Mouse (Mus musculus) thymus, postnatal 25 days (tissue): Measurements from ENCODE around the gene Atg7.
A peak's percentile ranks its signal among the peaks of the same experiment; 100 is the strongest.

Source experiments
- DNase-seq: peaks from one replicate; pipeline ENCODE4 v3.0.0; 2022

Atg7 gene

DNA sequence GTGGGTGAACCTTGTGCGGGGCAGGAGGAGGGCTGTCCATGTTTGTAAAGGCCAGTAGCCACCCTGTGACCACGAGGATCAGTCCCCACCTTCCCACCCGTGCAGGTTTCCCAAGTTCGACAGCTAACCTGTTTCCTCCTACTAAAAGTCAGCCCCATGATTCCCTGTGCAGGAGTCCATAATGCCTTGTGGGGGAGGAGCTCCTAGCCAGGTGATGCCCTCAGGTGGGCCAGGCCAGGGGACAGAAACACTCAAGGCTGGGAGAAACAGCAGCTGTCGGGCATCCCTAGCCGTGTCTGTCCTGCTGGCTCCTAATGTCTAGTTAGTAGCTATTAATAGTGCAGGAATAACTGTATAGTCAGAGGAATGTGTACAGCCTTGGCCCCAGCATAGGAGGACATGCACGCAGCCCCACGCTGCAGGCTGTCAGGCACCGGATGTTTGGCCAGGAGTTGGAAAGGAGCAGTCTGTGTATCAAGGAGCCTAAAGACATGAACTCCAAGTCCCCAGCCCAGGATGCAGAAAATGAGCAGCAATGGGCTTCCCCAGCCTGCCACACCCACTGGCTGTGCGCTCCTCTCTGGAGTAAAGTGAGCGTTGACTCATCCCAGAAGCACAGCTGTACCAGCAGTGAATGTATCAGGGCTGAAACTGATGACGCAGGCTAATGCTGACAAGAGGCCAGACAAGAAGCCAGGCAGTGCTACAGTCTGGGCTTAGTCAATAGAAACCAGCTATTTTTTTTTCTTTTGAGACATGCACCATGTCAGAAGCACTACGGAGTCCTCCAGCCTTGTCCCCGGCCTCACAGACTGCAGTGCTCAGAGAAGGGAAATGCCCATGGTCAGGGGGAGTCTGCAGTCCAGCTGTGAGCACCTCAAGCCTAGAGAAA lies 218.0 kb downstream of the Atg7 start:
- no peak for DNase-seq

DNA sequence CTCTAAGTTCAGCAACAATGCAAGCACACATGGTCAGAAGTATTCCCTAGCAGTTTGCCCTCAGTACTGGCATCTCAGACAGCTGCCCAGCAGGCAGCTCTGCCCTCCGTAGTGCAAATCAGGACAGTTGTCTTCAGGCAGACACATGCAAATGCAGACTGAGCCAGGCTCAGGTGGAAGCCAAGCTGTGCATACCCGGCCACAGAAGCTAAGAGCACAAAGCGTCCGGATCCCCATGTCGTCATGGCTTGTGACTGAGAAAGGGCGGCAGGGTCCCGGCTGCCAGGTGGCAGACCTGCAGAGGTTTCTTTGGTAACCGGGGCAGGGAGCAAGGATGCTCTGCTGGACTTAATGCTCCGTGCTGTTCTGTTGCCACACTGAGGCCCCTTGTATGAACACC lies 218.7 kb downstream of the Atg7 start:
- DNase-seq = no peak

DNA sequence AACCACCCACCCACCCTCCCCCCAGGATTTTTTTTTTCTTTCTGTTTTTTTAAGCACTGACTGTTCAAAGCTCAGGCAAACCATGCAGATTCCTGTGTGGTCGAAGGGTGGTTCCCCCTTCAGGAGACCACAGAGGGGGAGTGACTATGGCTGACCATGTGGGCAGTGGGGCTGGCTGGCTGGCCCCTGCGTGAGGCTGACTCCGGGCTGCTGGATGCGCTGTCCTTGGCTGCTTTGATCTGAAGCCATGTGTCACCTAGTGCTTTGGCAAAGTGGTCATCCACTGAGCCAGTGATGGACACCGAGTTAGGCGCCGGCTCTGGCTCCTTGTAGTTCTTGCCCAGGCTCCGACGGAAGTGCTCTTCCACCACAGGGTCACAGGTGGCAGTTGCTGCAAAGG lies 219.1 kb downstream of the Atg7 start:
- no peak for DNase-seq

DNA sequence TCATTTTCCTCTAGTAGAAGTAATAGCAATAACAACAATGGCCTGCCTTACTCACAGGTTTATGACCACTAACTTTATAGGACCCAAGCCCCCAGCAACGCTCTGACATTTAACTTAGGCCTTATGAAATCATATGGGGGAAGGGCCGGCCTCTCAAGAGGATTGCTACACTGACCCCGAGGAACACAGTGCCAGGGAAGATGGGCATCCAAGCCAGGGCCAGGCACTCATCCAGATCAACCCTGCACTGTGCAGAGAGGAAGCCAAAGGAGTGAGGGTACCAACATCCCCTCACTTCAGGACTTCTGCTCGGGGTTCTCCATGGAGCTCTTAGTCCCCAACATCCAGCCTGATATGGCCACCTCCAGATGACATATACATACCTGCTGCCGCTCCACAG lies 220.6 kb downstream of the Atg7 start:
- DNase-seq = no peak

DNA sequence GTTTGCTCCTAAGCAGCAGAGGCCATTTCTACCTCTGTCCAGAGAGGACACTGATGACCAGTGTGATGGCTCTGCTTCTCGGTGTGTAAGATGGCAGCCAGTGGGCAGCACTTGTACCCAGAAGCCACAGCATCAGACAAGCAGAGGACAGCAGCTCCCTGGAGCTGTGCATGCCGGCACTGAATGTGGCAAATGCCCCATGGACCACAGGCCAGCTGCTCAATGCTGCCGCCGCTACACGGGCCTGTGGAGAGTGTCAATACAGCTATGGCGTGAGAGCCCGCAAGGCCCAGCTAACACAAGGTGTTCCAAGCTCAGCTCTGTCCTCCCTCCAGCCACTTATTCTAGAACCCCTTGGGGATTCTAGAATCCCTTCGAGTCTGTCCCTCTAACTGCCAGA lies 221.5 kb downstream of the Atg7 start:
- no peak for DNase-seq

DNA sequence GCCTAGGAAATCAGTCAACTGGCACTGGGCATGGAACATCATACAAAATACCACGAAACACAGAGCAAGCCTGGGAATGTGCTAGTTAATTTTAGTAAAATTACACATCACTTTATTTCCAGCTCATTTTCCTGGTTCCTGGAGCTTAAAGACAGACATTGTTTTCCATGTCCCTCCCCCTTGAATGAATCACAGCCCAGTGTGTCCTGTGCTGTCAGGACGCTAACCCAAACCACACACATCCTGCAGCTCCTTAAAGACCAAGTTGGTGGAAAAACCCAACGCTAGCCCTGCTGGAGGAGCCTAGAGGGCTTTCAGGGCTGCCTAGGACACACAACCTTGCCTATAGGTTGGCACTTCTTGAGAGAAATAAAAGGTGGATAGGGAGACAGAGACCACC lies 223.2 kb downstream of the Atg7 start:
- no peak for DNase-seq

DNA sequence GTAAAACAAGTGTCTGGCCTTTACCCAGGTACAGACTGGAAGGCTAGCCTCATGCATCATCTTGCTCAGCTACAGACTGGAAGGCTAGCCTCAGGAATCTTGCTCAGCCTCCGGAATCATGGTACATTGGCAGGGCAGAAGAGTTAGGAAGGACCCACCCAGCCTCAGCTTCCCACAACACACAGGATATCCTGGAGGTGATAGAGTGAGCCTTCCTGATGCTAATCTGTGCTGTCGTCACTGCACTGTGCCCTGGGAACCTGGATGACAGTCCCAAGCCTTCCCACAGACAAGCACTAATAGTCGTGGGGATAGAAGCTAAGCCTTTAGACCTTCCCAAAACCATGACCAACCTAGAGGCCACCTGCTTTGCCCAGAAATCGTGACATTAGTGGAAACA lies 223.7 kb downstream of the Atg7 start:
- no peak for DNase-seq

DNA sequence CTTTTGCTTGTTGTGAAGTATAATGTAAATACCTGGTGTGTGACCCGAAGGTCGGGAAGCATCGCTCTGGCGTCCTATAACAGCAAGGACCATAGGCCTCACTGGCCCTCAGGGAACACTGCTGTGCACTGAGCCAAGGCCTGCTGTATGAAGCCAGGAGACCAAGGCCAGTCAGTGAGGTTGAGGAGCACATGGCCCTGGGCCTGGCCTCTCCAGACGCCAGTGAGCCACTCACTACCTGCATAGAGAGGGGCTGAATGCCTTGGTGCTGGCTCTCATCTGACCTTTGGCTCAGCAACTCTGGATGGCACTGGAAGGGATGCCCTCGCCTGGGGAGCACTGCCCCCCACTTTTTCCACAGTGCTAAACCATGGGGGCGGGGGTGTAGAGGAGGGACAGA lies 225.8 kb downstream of the Atg7 start:
- no peak for DNase-seq

DNA sequence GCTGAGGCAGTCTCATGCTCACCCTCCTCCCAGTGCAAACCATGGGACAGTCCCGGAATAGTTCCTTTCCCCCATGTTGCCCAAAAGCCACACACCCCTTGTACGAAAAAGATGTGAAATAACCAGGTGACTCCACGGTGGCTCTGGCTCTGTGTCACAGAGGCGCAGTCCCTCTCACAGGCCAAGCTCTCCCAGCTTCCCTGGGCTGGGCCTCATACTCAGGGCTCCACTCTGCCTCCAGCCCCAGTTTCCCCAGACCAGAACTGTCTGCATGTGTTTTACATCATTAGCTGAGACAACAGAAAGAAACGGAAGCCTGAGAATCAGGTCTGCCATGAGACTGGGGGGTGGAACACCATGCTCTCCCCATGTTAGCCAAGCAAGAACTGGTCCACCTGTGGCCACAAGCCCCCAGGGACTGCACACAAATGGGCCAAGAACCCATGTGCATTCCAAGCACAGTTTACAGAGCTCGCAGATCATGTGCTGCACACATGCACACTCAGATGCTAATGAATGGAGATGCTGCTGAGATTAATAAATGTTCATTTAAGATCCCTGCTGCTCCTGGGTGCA lies 226.7 kb downstream of the Atg7 start:
- no peak for DNase-seq

DNA sequence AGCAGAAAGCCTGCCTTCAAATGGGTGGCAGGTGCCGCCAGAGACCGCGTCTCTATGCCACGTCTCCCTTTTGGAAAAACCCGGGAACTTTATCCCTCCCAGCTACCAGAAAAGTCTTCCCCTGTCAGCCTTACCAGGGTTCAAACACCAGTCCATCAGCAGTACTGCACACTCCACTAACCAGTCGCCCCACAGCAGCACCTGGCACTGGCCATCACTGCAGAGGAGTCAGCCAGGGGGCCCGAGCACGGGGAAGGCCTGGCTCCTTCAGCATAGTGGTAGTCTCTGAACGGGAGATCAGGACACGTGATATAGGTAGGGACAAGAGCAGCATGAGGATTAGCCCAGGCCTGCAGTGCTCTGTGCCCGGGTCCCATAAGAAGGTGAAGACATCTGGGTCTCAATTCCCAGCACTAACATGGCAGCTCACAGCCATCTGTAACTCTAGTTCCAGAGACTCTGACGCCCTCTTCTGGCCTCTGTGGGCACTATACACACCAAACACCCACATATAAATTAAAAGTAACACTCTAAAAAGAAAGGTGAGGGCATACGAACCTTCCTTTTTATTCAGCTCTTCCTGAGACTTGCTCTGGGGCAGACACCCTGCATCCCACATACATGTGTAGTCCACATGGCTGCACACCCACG lies 228.2 kb downstream of the Atg7 start:
- no peak for DNase-seq

DNA sequence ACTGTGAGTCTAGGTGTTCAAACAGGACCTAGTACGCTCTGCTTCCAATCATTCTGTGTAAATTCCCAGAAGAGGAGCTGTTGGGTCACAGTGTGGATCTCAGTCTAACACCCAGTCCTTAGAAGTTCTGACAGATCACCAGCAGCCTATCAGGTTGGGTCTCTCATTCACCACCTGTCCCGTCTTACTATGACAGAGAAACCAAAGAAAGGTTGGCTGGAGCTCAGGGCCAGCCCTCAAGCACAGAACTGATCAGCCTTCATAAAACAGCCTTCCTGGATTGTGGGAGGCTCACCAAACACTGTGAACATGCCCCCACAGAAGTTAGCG lies 230.9 kb downstream of the Atg7 start:
- no peak for DNase-seq

DNA sequence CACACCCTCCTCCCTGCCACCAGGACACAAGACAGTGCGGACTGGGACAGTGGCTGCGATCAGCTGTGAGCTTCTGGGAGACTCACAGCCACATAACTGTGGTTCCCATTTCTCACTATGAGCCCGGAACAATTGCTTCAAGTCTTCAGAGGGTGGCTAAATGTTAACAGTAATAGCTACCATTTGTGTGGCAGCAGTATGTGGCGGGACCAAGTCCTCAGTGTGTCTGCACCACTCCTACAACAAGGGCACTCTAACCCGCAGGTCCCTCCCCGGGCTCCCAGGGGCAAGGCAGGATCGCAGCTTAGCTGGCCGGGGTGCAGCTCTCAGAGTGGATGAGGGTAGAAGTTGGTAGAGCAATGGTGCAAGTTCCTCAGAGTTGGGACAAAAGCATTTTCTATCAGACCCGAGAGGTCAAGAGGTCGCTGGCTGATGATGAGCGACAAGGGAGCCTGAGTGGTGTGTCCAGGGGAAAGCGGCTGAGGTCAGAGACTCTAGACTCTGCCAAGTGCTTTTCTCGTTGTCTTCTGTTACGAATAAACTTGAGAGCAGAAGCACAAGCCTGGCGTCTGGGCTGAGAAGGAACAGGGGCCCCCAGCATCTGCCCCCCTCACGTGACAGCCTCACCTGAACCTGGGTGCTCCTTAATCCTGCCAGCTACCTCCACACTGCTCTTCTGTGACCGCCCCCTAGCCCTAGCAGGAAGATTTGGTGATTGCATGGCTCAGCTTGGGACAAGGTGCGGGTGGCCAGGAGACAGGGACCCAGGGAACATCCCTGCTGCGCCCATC lies 231.4 kb downstream of the Atg7 start:
- peak; percentile 48 for DNase-seq

DNA sequence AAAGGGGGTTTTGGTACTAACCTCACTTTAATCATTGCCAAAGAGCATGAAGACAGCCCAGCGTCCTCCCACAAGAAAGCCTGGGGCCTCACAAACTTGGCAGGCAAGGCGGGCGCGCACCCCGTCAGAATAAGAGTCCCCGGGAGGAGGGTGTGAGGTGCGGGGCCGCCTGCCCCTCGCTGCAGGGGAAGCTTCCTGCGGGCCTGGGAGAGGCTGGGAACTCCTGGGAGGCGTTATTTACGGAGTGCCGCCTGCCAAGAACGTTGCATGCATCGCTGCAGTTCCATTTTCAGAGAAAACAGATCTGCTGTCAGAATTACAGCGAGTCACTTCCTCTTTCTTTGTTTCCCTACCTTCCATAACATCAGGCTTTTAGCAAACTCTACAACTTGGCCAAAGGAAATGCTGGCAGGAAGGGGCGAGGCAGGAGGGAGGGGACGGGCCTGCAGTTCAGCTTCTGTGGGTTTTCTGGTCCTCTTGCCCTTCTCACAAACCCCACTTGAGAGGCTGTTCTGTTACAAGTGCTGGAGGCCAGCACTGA lies 232.2 kb downstream of the Atg7 start:
- peak; percentile 91 for DNase-seq

DNA sequence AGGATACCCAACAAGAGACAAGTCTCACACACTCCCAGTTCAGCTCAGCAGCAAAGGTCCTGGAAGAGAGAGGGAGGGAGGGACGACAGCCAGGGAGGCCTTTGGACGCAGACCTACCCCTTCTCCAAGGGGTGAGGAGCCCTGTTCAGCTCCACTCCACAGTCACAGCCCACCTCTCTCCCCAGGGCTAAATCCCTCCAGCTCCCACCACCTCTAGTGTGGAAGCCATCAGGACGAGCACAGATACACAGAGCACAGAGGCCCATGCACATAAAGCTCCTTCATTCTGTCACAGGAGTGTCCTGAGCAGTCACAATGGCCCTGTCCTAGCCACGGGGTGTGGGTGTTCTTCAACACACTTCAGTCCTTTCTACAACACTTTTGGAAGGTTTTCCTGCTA lies 233.1 kb downstream of the Atg7 start:
- no peak for DNase-seq

DNA sequence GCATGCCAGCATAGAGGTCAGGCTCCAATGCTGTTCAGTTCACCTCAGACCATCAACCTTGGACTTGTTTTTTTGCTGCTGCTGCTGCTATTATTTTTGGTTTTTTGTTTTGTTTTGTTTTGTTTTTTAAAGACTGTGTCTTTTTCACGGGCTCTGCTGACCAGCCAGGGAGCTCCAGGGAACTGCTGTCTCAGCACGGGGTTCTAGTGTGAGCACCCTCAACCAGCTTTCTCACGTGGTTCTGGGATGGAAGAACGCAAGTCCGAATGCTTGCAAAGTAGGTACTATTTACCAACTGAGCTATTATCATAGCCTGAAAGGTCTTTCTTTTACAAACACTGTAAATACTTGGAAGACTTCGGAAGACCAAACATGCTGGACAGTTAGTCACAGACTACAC lies 233.6 kb downstream of the Atg7 start:
- no peak for DNase-seq

DNA sequence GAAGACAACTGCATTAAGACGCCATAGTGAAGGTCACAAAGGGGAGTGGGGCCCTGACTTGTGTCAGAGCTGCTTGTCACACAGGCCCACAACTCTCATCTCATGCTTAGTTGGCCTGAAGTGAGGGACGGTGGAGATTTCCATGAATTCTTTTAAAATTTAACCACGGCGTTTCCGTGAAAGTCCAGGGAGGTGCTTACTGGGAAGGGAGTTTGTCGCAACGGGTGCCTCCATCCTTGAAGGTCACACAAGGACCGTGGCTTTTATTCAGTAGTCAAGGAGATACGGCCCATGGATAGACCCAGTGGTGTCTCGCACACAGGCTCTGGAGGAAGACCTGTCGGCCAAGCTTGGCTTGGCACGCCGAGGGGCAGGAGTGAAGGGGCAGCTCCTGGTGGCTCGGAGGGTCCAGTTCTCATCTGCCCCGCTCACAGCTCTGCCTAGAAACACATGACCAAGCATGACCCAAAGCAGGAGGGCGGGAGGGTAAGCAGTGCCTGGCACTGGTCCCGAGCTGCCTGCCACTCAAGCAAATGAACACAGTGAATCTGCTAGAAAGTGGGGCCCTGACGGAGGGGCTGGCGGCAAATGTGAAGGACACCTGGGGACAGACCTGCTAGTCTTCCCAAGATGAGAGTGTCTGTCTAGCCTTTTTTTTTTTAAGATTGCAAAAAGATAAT lies 236.1 kb downstream of the Atg7 start:
- DNase-seq = no peak

DNA sequence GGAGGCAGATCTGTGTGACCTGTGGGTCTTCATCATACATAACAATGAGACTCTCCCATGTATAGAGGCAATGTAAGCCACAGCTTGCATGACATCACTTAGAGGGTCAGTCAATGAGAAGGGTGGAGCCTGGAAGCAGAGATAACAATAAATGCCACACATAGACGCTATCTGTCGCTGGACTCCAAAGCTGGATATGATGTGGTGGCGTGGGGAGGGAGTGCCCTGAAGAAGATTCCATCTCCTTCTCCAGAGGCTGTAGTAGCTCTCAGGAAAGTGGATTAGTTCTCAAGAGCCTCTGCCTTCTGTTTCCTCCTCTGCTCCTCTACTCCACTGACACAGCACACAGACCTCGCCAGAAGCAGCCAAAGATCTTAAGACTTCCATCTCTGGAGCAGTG lies 237.9 kb downstream of the Atg7 start:
- DNase-seq = no peak

DNA sequence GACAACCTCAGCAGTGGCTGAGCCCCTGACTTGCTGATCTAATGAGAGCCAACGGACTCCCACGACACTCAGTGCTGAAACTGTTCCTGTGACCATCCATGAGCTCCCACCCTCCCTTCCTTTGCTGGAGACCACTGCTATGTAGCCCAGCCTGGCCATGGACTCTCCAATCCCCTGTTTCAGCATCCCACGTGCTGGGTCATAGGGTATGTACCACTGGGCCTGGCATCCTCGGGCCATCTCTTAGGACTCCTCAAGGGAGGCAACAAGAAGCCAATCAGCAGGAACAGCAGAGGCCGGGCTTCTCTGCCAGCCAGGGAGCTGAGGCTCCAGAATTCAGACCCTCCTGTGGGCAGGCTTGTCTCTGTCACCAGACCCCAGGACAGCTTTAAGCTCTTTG lies 239.3 kb downstream of the Atg7 start:
- no peak for DNase-seq

DNA sequence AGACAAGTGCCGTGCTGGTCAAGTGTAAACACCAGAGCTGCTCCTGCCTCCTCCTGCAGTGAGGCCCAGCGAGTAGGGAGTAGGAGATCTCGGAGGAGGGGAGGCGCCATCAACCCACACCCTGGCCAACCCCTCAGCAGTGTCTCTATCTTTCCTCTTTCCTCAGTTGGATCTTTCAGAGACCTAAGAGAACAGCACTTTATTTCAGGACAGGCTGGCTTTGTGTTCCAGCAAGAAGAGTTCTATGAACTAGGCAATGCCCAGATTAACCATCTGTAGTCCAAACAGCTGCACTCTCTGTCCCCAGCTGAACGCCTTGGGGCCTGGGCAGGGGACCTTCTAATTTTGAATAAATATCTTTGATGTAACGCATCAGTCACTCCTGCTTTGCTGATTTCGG lies 239.8 kb downstream of the Atg7 start:
- DNase-seq = no peak

DNA sequence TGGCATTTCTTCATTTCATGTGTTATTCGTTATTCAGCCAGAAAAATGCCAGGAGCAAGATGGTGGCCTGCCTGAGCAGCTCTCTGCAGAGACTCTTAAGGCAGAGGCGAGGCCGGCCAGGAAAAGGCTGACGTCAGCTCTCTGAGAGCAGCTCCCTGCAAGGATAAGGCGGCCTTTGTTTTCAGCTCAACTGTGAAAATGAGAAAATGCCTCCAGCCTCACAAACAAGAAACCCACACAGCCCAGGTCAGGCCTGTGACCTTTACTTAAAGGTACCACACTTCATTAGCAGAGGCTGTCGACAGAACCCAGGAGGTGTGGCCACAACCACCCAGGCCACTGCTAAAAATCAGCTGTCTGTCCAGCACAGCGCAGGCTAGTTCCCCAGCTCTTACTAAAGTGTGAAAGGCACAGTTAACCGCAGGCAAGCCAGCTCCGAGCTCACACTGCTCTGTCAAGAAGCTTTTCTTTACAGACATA lies 240.4 kb downstream of the Atg7 start:
- no peak for DNase-seq

DNA sequence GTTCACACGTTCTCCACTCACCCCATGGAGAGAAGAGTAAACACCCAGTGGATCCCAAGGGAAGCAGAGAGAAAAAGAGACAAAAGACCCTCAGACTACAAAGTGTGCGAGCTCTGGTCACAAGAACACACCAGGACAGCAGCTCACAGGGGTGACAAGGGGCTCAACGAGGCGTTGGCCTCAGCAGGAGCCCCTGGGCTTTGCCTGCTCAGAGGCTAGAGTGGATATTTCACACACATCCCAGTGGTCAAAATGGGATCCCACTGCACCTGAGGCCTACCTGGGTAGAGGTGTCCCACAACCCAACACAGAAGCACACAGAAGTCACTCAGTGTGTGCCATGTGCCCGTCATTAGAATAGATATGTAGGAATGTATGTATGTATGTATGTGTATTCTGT lies 242.2 kb downstream of the Atg7 start:
- no peak for DNase-seq

DNA sequence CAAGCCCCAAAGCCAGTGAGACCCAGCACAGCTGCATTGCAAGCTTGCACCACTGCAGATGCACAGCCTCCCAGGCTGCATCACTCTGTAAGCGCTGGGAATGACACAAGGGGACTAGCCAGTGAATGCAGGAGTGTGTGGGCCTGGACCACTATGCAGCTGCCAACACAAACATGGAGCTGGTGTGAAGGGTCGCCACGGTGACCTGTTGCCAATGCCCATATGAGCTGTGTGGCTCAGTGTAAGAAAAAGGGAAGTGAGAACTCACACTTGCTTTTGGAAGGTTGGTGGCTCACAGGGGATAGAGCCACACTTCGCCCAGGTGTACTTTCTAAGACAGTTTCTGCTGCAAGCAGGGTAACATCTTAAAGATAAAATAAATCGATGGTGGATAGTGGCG lies 243.1 kb downstream of the Atg7 start:
- no peak for DNase-seq
